Mouse (Mus musculus) kidney, embryonic 15.5 days (tissue): ENCODE data around the gene Olfr370. TPM values are rescaled to one million over a fixed set of nuclear protein-coding genes. Genes with fewer than 3 reads are reported as not detected.

Source experiments
- ATAC-seq: fragments of 200-750 bp; cut with Nextera tagmentation; replicated peaks from 2 replicates; pipeline ENCODE4 v1.8.0; 2017; ENCODE audit warnings: moderate TSS enrichment; ENCODE audit not compliant: low FRiP score
- H3K27ac ChIP-seq: fragments of 300-500 bp; sonication (generic); 2 replicates; pipeline ENCODE4 v1.5.1; 2015; ENCODE audit warnings: mild to moderate bottlenecking, inconsistent platforms
- H3K27me3 ChIP-seq: fragments of 300-500 bp; sonication (generic); 2 replicates; pipeline ENCODE4 v1.6.1; 2015; ENCODE audit warnings: inconsistent platforms
- H3K36me3 ChIP-seq: fragments of 300-500 bp; sonication (generic); 2 replicates; pipeline ENCODE4 v1.6.1; 2015; ENCODE audit warnings: inconsistent platforms
- H3K4me1 ChIP-seq: fragments of 300-500 bp; sonication (generic); 2 replicates; pipeline ENCODE4 v1.6.1; 2015; ENCODE audit warnings: inconsistent platforms
- H3K4me2 ChIP-seq: fragments of 300-500 bp; sonication (generic); 2 replicates; pipeline ENCODE4 v1.6.1; 2015; ENCODE audit warnings: moderate library complexity, mild to moderate bottlenecking, inconsistent platforms
- H3K4me3 ChIP-seq: fragments of 300-500 bp; sonication (generic); replicated peaks from 2 replicates; pipeline ENCODE4 v1.5.1; 2015; ENCODE audit warnings: mild to moderate bottlenecking, inconsistent platforms
- H3K9ac ChIP-seq: fragments of 300-500 bp; sonication (generic); 2 replicates; pipeline ENCODE4 v1.6.1; 2015; ENCODE audit warnings: mild to moderate bottlenecking, inconsistent platforms
- H3K9me3 ChIP-seq: fragments of 300-500 bp; sonication (generic); replicated peaks from 2 replicates; pipeline ENCODE4 v1.6.1; 2016; ENCODE audit warnings: inconsistent platforms
- WGBS: fragments of 180-500 bp; shearing (Covaris S2); methylation state at CpG from one replicate; pipeline ENCODE4 v1.1.7; 2015; ENCODE audit warnings: mixed read lengths; 5-methylcytosine and 5-hydroxymethylcytosine counted together
- polyA plus RNA-seq: library from polyadenylated mRNA; unstranded; fragments of >200 nt; fragmentation: Nextera tagmentation; extraction: Ambion mirVana; gene quantifications from 2 replicates; pipeline ENCODE4 v1.2.1, GENCODE M21; 2015

Gene Olfr370
- polyA plus RNA-seq, 1 experiment from 2014 or later: not detected

GRCm38 (mm10) chr8:83593325-83594166, 58.0 kb downstream of the Olfr370 start:
- Histone ChIP-seq H3K4me2 (peak overlapping the region; percentile 84), H3K27ac (peak overlapping the region; percentile 90), H3K4me1 (peaks cover 40% of the 10 kb centered on the region), H3K36me3 (peaks cover 10% of the 10 kb centered on the region; the same call in 1 of the 2 replicates), H3K4me3 (peak overlapping the region; percentile 61), H3K9me3 (no peaks in the 10 kb centered on the region), H3K9ac (peak overlapping the region; percentile 71), H3K27me3 (no peaks in the 10 kb centered on the region)
- 3% methylated on average over 22 of the region's 22 CpGs for WGBS
- ATAC-seq: no peak; the same call in 1 of the 2 replicates

- WGBS: under 1% methylated on average over 43 of the region's 43 CpGs
- Histone ChIP-seq H3K9me3 (no peaks in the 10 kb centered on the region), H3K9ac (peak overlapping the region; percentile 71), H3K27ac (peak overlapping the region; percentile 90), H3K4me1 (peaks cover 35% of the 10 kb centered on the region), H3K27me3 (no peaks in the 10 kb centered on the region), H3K36me3 (peaks cover 10% of the 10 kb centered on the region; the same call in 1 of the 2 replicates), H3K4me2 (peak overlapping the region; percentile 84), H3K4me3 (peak overlapping the region; percentile 61)
- ATAC-seq: peak; percentile 99
Measured at GRCm38 (mm10) chr8:83594167-83595049, 58.8 kb downstream of the Olfr370 start.

Other genes starting within 250 kb of the Olfr370 start
- not detected in 2 replicates for gene Ucp1, start 245.4 kb upstream of the Olfr370 start, polyA plus RNA-seq
- gene Elmod2, start 203.3 kb upstream of the Olfr370 start, polyA plus RNA-seq: 16.3 TPM in 2 replicates
- gene Mgat4d, start 187.3 kb upstream of the Olfr370 start, polyA plus RNA-seq: not detected in 2 replicates
- gene Clgn, start 145.9 kb upstream of the Olfr370 start, polyA plus RNA-seq: 0.25 and 0.26 TPM in 2 replicates
- 106 and 112 TPM in 2 replicates for gene Scoc, start 77.4 kb upstream of the Olfr370 start, polyA plus RNA-seq
- 344 and 353 TPM in 2 replicates for gene Ndufb7, start 30.9 kb downstream of the Olfr370 start, polyA plus RNA-seq
- gene Tecr, start 72.2 kb downstream of the Olfr370 start, polyA plus RNA-seq: 577 and 605 TPM in 2 replicates
- gene Dnajb1, start 72.4 kb downstream of the Olfr370 start, polyA plus RNA-seq: 59.1 and 60.4 TPM in 2 replicates
- gene Gipc1, start 116.9 kb downstream of the Olfr370 start, polyA plus RNA-seq: 220 and 221 TPM in 2 replicates
- 2.4 and 2.9 TPM in 2 replicates for gene Ptger1, start 130.9 kb downstream of the Olfr370 start, polyA plus RNA-seq
- gene Pkn1, start 163.4 kb downstream of the Olfr370 start, polyA plus RNA-seq: 29.3 and 34.6 TPM in 2 replicates
- 189 and 192 TPM in 2 replicates for gene Ddx39, start 179.4 kb downstream of the Olfr370 start, polyA plus RNA-seq
- 31.9 and 35.4 TPM in 2 replicates for gene Adgre5, start 205.5 kb downstream of the Olfr370 start, polyA plus RNA-seq